Mouse (Mus musculus) heart, embryonic 11.5 days (tissue): ENCODE results near the gene Nup210l. TPM values are rescaled to one million over a fixed set of nuclear protein-coding genes. Genes with fewer than 3 reads are reported as not detected.

Experiments used
- ATAC-seq: fragments of 200-750 bp; cut with Nextera tagmentation; replicated peaks from 2 replicates; pipeline ENCODE4 v1.8.0; 2017; ENCODE audit warnings: moderate library complexity; ENCODE audit not compliant: insufficient number of reproducible peaks, low FRiP score, low TSS enrichment
- H3K27ac ChIP-seq: fragments of 300-500 bp; sonication (generic); 2 replicates; pipeline ENCODE4 v1.5.1; 2014; ENCODE audit warnings: mild to moderate bottlenecking, low read depth, low read length
- H3K27me3 ChIP-seq: fragments of 300-500 bp; sonication (generic); 2 replicates; pipeline ENCODE4 v1.6.1; 2014; ENCODE audit warnings: mild to moderate bottlenecking, low read length, mixed read lengths; ENCODE audit not compliant: control insufficient read depth, insufficient read depth
- H3K36me3 ChIP-seq: fragments of 300-500 bp; sonication (generic); 2 replicates; pipeline ENCODE4 v1.6.1; 2014; ENCODE audit warnings: mild to moderate bottlenecking, low read length, moderate library complexity, mixed read lengths; ENCODE audit not compliant: control insufficient read depth, insufficient read depth
- H3K4me1 ChIP-seq: fragments of 300-500 bp; sonication (generic); 2 replicates; pipeline ENCODE4 v1.6.1; 2014; ENCODE audit warnings: low read length; ENCODE audit not compliant: control insufficient read depth, insufficient read depth
- H3K4me2 ChIP-seq: fragments of 300-500 bp; sonication (generic); 2 replicates; pipeline ENCODE4 v1.6.1; 2014; ENCODE audit warnings: mild to moderate bottlenecking, moderate library complexity
- H3K4me3 ChIP-seq: fragments of 300-500 bp; sonication (generic); 2 replicates; pipeline ENCODE4 v1.5.1; 2014; ENCODE audit warnings: low read depth, low read length
- H3K9ac ChIP-seq: fragments of 300-500 bp; sonication (generic); 2 replicates; pipeline ENCODE4 v1.6.1; 2014; ENCODE audit warnings: mild to moderate bottlenecking, low read depth, low read length, moderate library complexity
- H3K9me3 ChIP-seq: fragments of 300-500 bp; sonication (generic); replicated peaks from 2 replicates; pipeline ENCODE4 v1.6.1; 2016; ENCODE audit warnings: low read length; ENCODE audit not compliant: control insufficient read depth
- WGBS: fragments of 180-500 bp; shearing (Covaris S2); extraction: QIAGEN DNeasy Blood & Tissue Kit; methylation state at CpG from one replicate; pipeline ENCODE4 v1.1.7; 2014; ENCODE audit not compliant: insufficient replicate concordance; 5-methylcytosine and 5-hydroxymethylcytosine counted together
- polyA plus RNA-seq: library from polyadenylated mRNA; unstranded; fragments of >200 nt; fragmentation: Nextera tagmentation; extraction: Ambion mirVana; gene quantifications from 2 replicates; pipeline ENCODE4 v1.2.1, GENCODE M21; 2014

The Nup210l gene
- polyA plus RNA-seq, 1 experiment from 2014 or later: 0.60 TPM

DNA sequence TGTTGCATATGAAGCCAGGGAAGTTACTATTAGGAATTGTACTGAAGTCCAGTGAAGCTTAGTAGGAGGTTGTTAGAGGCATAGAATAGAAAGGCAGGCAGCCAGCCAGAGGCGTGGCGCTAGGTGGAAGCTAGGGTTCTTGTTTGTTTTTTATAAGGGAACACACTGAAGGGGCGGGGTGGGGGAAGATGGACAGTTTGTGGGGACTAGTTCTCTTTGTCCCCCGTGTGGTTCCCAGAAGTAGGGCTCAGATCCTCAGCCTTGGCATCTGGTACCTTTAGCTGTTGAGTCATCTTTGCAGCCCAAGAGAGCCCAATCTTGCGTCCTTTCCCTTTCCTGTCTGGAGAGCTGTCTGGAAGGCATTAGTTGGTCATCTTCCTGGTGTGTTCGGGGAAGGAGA is 18.7 kb upstream of the Nup210l start:
- no peaks in the 10 kb centered on the region for H3K9me3 ChIP-seq
- H3K4me1 ChIP-seq: peaks cover 45% of the 10 kb centered on the region
- no peak overlapping the region for H3K27ac ChIP-seq
- H3K9ac ChIP-seq: no peak overlapping the region
- peaks cover 18% of the 10 kb centered on the region for H3K36me3 ChIP-seq
- WGBS: 80% methylated on average over 6 of the region's 6 CpGs
- ATAC-seq: no peak
- H3K4me2 ChIP-seq: 0 out of 2 replicates have a peak overlapping the region, but pooled peaks have one; percentile 4
- no peaks in the 10 kb centered on the region for H3K27me3 ChIP-seq
- no peak overlapping the region for H3K4me3 ChIP-seq

- H3K27me3 ChIP-seq: no peaks in the 10 kb centered on the region
- H3K27ac ChIP-seq: no peak overlapping the region
- 73% methylated on average over 5 of the region's 5 CpGs for WGBS
- H3K4me2 ChIP-seq: no peak overlapping the region
- no peak overlapping the region for H3K4me3 ChIP-seq
- no peak overlapping the region for H3K9ac ChIP-seq
- H3K4me1 ChIP-seq: peaks cover 44% of the 10 kb centered on the region
- peaks cover 24% of the 10 kb centered on the region for H3K36me3 ChIP-seq
- no peaks in the 10 kb centered on the region for H3K9me3 ChIP-seq
- no peak for ATAC-seq
Measured at GRCm38 (mm10) chr3:90086068-90086467, 17.9 kb upstream of the Nup210l start.

GRCm38 (mm10) chr3:90088617-90089016 is 15.3 kb upstream of the Nup210l start:
- Histone ChIP-seq H3K27me3 (no peaks in the 10 kb centered on the region), H3K27ac (no peak overlapping the region), H3K4me3 (no peak overlapping the region), H3K4me2 (no peak overlapping the region), H3K36me3 (peaks cover 48% of the 10 kb centered on the region), H3K4me1 (peaks cover 20% of the 10 kb centered on the region), H3K9ac (no peak overlapping the region), H3K9me3 (no peaks in the 10 kb centered on the region)
- ATAC-seq: no peak
- WGBS: 74% methylated on average over 2 of the region's 2 CpGs

GRCm38 (mm10) chr3:90090892-90091291 is 13.0 kb upstream of the Nup210l start:
- WGBS: 80% methylated on average over 6 of the region's 6 CpGs
- H3K9ac ChIP-seq: no peak overlapping the region
- no peaks in the 10 kb centered on the region for H3K27me3 ChIP-seq

GRCm38 (mm10) chr3:90094453-90094852 is 9.5 kb upstream of the Nup210l start:
- Histone ChIP-seq H3K27me3 (no peaks in the 10 kb centered on the region), H3K36me3 (peaks cover 37% of the 10 kb centered on the region), H3K9me3 (no peaks in the 10 kb centered on the region), H3K27ac (no peak overlapping the region), H3K4me3 (no peak overlapping the region), H3K4me1 (no peaks in the 10 kb centered on the region), H3K4me2 (no peak overlapping the region), H3K9ac (no peak overlapping the region)
- 77% methylated on average over 3 of the region's 3 CpGs for WGBS
- ATAC-seq: no peak

More at GRCm38 (mm10) chr3:90090892-90091291, 13.0 kb upstream of the Nup210l start:
- H3K36me3 ChIP-seq: peaks cover 50% of the 10 kb centered on the region
- no peaks in the 10 kb centered on the region for H3K9me3 ChIP-seq
- H3K4me3 ChIP-seq: no peak overlapping the region
- no peak for ATAC-seq
- H3K4me2 ChIP-seq: no peak overlapping the region
- no peak overlapping the region for H3K27ac ChIP-seq
- no peaks in the 10 kb centered on the region for H3K4me1 ChIP-seq

DNA sequence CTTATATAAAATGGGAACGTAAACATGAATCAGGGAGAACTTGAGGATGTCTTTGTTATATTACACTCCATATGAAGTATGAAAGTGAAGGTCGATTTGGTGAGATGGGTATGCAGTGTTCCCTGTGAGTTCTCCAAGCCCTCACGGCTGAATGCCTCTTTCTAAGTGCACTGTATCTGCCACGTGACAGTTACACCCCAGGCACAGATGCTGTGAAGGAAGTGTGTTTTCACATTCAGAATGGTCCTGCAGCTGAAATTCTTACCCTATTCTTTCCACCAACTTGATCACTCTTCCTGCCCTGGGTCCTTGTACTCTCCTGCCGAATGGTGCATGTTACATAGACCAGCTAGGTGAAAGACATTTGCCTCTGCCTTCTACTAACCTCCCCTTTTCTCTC is 6.0 kb upstream of the Nup210l start:
- H3K4me2 ChIP-seq: no peak overlapping the region
- WGBS: 88% methylated on average over 5 of the region's 5 CpGs
- no peaks in the 10 kb centered on the region for H3K9me3 ChIP-seq
- peaks cover 19% of the 10 kb centered on the region for H3K36me3 ChIP-seq
- ATAC-seq: no peak
- no peaks in the 10 kb centered on the region for H3K4me1 ChIP-seq
- no peak overlapping the region for H3K9ac ChIP-seq
- H3K27ac ChIP-seq: no peak overlapping the region
- H3K4me3 ChIP-seq: no peak overlapping the region
- no peaks in the 10 kb centered on the region for H3K27me3 ChIP-seq

GRCm38 (mm10) chr3:90101010-90101409 is 2.9 kb upstream of the Nup210l start:
- Histone ChIP-seq H3K9ac (no peak overlapping the region), H3K4me2 (no peak overlapping the region), H3K36me3 (peaks cover 11% of the 10 kb centered on the region), H3K4me1 (no peaks in the 10 kb centered on the region), H3K27me3 (no peaks in the 10 kb centered on the region), H3K27ac (no peak overlapping the region), H3K9me3 (no peaks in the 10 kb centered on the region), H3K4me3 (no peak overlapping the region)
- 89% methylated on average over 3 of the region's 3 CpGs for WGBS
- no peak for ATAC-seq

DNA sequence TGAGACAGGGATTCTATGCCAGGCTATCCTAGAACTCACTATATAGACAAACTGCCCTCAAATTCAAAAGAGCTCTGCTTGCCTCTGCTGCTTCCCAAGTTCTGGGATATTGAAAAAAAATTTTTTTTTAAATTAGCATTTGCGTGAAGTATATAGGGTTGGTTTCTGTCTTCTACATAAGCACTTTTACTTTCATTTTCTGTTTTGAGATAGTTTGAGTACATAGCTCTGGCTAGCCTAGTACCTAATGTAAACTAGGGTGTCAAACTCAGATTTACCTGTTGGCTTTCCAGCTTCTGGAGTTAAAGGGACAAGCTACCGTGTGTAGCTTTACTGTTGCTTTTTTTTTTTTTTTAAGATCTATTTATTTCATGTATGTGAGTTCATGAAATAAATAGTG is 2.3 kb upstream of the Nup210l start:
- ATAC-seq: no peak

GRCm38 (mm10) chr3:90102239-90102638 is 1.7 kb upstream of the Nup210l start:
- Histone ChIP-seq H3K9me3 (no peaks in the 10 kb centered on the region), H3K27ac (no peak overlapping the region), H3K4me2 (no peak overlapping the region), H3K36me3 (peaks cover 11% of the 10 kb centered on the region), H3K27me3 (no peaks in the 10 kb centered on the region), H3K4me3 (no peak overlapping the region), H3K4me1 (no peaks in the 10 kb centered on the region), H3K9ac (no peak overlapping the region)
- ATAC-seq: no peak
- WGBS: 79% methylated on average over 2 of the region's 2 CpGs

More for the DNA sequence above, 2.3 kb upstream of the Nup210l start:
- H3K9ac ChIP-seq: no peak overlapping the region
- peaks cover 11% of the 10 kb centered on the region for H3K36me3 ChIP-seq
- no peak overlapping the region for H3K4me2 ChIP-seq
- no peaks in the 10 kb centered on the region for H3K4me1 ChIP-seq
- H3K27me3 ChIP-seq: no peaks in the 10 kb centered on the region
- H3K27ac ChIP-seq: no peak overlapping the region
- 90% methylated on average over 2 of the region's 2 CpGs for WGBS
- no peak overlapping the region for H3K4me3 ChIP-seq
- H3K9me3 ChIP-seq: no peaks in the 10 kb centered on the region
